Mouse (Mus musculus): ENCODE measurements around the gene Rcor1. TPM values are rescaled to one million over a fixed set of nuclear protein-coding genes. Genes with fewer than 3 reads are reported as not detected.

Gene Rcor1
- total and polyA plus RNA-seq, 3 experiments = 6.5 to 16.1 (median 8.3) TPM

DNA sequence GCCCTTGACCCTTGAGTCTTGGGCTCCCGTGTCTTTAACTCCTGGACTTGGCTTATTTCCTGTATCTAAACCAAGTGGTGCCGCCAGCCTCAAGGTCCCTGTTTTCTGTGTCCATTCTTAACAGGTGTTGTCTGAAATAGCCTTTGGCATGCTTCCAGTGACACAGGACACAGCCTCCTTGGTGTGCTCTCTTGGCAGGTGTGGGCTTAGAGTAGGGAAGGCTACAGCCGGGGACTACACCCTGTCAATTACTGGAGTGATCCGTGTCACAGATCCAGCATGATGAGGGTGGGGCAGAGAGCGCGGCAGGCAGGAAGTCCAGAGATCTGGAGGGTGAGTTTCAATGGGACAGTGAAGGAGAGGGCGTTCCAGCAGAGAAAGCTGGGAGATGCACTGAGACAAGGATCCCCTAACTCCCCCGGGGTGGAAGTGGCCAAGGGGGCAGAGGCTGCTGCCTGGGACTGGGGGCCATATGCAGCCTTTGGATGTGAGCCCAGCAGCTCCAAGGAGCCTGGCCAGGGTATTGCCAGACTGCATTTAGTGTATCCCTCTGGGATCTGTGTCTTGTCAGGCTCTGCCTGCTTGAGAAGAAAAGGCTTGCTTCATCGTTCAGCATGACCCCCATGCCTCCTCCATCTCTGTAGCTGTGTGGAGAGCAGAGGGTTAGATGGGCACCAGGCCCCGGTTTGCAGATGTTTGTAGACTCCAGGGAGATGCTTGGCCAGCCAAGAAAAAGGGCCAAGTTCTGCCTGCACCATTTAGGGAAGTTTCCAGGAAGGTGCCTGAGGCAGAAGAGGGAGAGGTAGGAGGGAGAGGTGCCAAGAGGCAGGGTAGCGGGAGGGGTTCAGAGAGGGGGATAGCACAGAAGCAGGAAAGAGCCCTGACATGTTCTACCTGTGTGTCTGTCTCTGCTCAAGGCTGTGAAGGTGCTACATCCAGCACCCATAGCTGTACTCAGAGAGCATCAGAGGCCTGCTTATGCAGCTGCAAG lies 30.4 kb upstream of the Rcor1 start:
- Histone ChIP-seq H3K4me1 (ENCODE audit: control insufficient read depth in 1 of 2, insufficient read depth in 2 of 2) (peaks cover 6 to 9% of the 10 kb centered on the region in 2 experiments; a peak in 2 of 4 replicates), H3K79me2 (replicated peaks; ENCODE audit: control insufficient read depth, extremely low read depth, insufficient read depth, poor library complexity, severe bottlenecking) (no peaks in the 10 kb centered on the region), H3K27ac (ENCODE audit: insufficient read depth, low read depth) (no peak overlapping the region), H3K27me3 (replicated peaks) (no peaks in the 10 kb centered on the region), H3K4me2 (ENCODE audit: insufficient read depth, low read depth, poor library complexity, severe bottlenecking) (no peak overlapping the region), H3K9ac (ENCODE audit: insufficient read depth, low read depth) (no peak overlapping the region), H3K36me3 (replicated peaks in 1 of 2; ENCODE audit: control insufficient read depth in 1 of 2, insufficient read depth in 1 of 2, low read length in 1 of 2) (no peaks in the 10 kb centered on the region), H3K4me3 (replicated peaks in 1 of 3; ENCODE audit: low read depth in 2 of 3, low read length in 2 of 3, poor library complexity in 1 of 3) (no peak overlapping the region), H3K9me3 (replicated peaks; ENCODE audit: low read length) (peaks cover 11% of the 10 kb centered on the region)
- dilution Hi-C loops (cut with MboI; ENCODE audit: extremely low pct_ligation_motif_present, extremely low pct_unique_long_range_greater_than_20kb, low sequenced_read_pairs) (no loop called here), in situ Hi-C loops (cut with MboI; ENCODE audit: low pct_ligation_motif_present, low pct_unique_long_range_greater_than_20kb, low sequenced_read_pairs) (no loop called here)
- TF ChIP-seq TBP (conservative IDR thresholded peaks at IDR 0.05; ENCODE audit: low read depth, low read length) (no peak), JUN (IDR thresholded peaks at IDR 0.05; ENCODE audit: insufficient read depth, low read depth, low read length) (no peak), ZMIZ1 (IDR thresholded peaks at IDR 0.05; ENCODE audit: low read depth, low read length) (no peak), MYC (IDR thresholded peaks at IDR 0.05; ENCODE audit: low read depth, low read length) (no peak), EP300 (IDR thresholded peaks at IDR 0.05; ENCODE audit: low read length) (no peak), TCF12 (IDR thresholded peaks at IDR 0.05; ENCODE audit: low read depth, low read length) (no peak), MAX (IDR thresholded peaks at IDR 0.05; ENCODE audit: low read length) (no peak), CHD2 (IDR thresholded peaks at IDR 0.05; ENCODE audit: low read length) (no peak)
- no peak for DNase-seq (ENCODE audit: extremely low read depth)

DNA sequence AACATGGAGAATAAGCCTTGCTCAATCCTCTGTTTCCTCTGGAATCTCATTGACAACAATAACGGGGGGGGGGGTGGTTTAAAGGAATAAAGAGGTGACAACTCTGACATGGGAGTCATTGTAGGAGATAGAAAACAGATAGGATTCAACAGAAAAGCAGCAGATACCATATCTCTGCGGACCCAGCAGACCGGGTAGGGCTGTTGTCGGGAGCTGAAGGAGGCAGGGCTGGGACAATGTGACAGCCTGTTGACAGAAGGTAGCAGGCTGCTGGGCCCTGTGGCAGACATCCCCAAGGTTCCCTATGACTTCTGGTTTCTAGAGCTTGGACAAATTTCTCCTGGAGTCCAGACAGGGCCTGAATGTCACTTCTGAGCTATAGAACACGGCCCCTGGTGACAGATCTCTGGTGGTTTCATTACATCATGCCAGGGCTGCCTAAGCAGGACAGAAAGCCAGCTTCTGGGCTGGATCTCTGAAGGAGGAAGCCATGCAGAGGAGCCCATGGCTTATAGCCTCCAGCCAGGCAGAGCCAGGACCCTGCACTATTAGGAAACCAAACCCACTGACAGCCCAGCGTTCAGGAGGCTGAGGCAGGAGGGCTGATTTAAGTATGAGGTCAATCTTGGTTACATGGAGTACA lies 29.4 kb upstream of the Rcor1 start:
- Histone ChIP-seq H3K27ac (ENCODE audit: insufficient read depth, low read depth) (no peak overlapping the region), H3K79me2 (replicated peaks; ENCODE audit: control insufficient read depth, extremely low read depth, insufficient read depth, poor library complexity, severe bottlenecking) (no peaks in the 10 kb centered on the region), H3K4me2 (ENCODE audit: insufficient read depth, low read depth, poor library complexity, severe bottlenecking) (no peak overlapping the region), H3K36me3 (replicated peaks in 1 of 2; ENCODE audit: control insufficient read depth in 1 of 2, insufficient read depth in 1 of 2, low read length in 1 of 2) (no peaks in the 10 kb centered on the region), H3K4me3 (replicated peaks in 1 of 3; ENCODE audit: low read depth in 2 of 3, low read length in 2 of 3, poor library complexity in 1 of 3) (no peak overlapping the region), H3K27me3 (replicated peaks) (no peaks in the 10 kb centered on the region), H3K9ac (ENCODE audit: insufficient read depth, low read depth) (no peak overlapping the region), H3K9me3 (replicated peaks; ENCODE audit: low read length) (peaks cover 11% of the 10 kb centered on the region), H3K4me1 (ENCODE audit: control insufficient read depth in 1 of 2, insufficient read depth in 2 of 2) (peaks cover 0 to 2% of the 10 kb centered on the region in 2 experiments; a peak in 1 of 4 replicates)
- dilution Hi-C loops (cut with MboI; ENCODE audit: extremely low pct_ligation_motif_present, extremely low pct_unique_long_range_greater_than_20kb, low sequenced_read_pairs) (no loop called here), in situ Hi-C loops (cut with MboI; ENCODE audit: low pct_ligation_motif_present, low pct_unique_long_range_greater_than_20kb, low sequenced_read_pairs) (no loop called here)
- no peak for DNase-seq (ENCODE audit: extremely low read depth)
- TF ChIP-seq RCOR1 (conservative IDR thresholded peaks at IDR 0.05; ENCODE audit: low read depth, low read length) (no peak), MAZ (IDR thresholded peaks at IDR 0.05; ENCODE audit: low read depth, low read length) (no peak), IRF4 (IDR thresholded peaks at IDR 0.05; ENCODE audit: low read depth, low read length) (no peak), ZKSCAN1 (IDR thresholded peaks at IDR 0.05; ENCODE audit: borderline replicate concordance, low read depth, low read length) (no peak), CHD2 (IDR thresholded peaks at IDR 0.05; ENCODE audit: low read length) (no peak), POLR2AphosphoS2 (IDR thresholded peaks at IDR 0.05; ENCODE audit: low read depth, low read length) (no peak), SMC3 (IDR thresholded peaks at IDR 0.05; ENCODE audit: low read depth, low read length) (no peak), JUND (conservative IDR thresholded peaks at IDR 0.05; ENCODE audit: low read depth, low read length) (no peak), ZC3H11A (IDR thresholded peaks at IDR 0.05; ENCODE audit: low read depth, low read length) (no peak), RAD21 (IDR thresholded peaks at IDR 0.05; ENCODE audit: low read depth, low read length) (no peak)

Measured in CH12.LX (cell line).